Mouse (Mus musculus): ENCODE measurements around the gene Osbpl6.

DNA sequence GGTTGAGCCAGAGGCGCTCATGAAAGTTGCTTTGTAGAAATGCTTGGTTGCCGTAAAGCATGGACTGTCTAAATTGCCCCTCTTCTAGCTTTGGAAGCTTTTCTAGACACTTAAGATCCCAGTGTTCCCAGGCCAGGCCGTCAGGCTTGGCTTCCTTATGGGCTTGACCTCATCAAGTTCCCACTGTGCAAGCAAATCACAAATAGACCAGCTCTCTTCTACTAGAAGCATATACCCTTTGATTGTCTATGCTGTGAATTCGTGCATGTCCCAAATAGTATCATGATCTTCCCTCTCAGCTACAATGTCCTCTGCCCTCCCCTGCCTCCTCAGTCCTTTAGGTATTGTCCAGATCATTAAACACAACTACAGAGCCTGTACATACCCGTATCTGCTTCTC, 23.5 kb downstream of the Osbpl6 start:
- TF ChIP-seq CTCF (IDR thresholded peaks at IDR 0.05; ENCODE audit: low read depth, low read length) (no peak), GATA1 (IDR thresholded peaks at IDR 0.05; ENCODE audit: borderline replicate concordance, low read length) (no peak), GATA2 (IDR thresholded peaks at IDR 0.05; ENCODE audit: borderline replicate concordance, low read depth, low read length) (no peak), POLR2AphosphoS5 (IDR thresholded peaks at IDR 0.05; ENCODE audit: insufficient replicate concordance, low read depth, low read length) (no peak)
